Mouse (Mus musculus) heart, postnatal 0 days (tissue): ENCODE measurements at regions not wholly inside any gene's neighbourhood (a gene's known extent, or its start where the extent isn't known, plus 50 kb on each side); places are given as distances from the start of the nearest gene placed in this dataset.

ENCODE experiments used
- ATAC-seq: fragments of 200-750 bp; cut with Nextera tagmentation; 2 replicates; pipeline ENCODE4 v1.8.0; 2017; ENCODE audit warnings: low read depth, moderate number of reproducible peaks, moderate library complexity; ENCODE audit not compliant: insufficient read depth
- DNase-seq: peaks from one replicate; pipeline ENCODE4 v3.0.0-alpha.2; 2016; ENCODE audit warnings: low spot score
- H3K27ac ChIP-seq: fragments of 300-500 bp; sonication (generic); 2 replicates; pipeline ENCODE4 v1.5.1; 2014; ENCODE audit warnings: low read depth, mild to moderate bottlenecking
- H3K27me3 ChIP-seq: fragments of 300-500 bp; sonication (generic); 2 replicates; pipeline ENCODE4 v1.6.1; 2014; ENCODE audit warnings: low read length, mixed read lengths; ENCODE audit not compliant: control insufficient read depth, insufficient read depth
- H3K36me3 ChIP-seq: fragments of 300-500 bp; sonication (generic); replicated peaks from 2 replicates; pipeline ENCODE4 v1.6.1; 2014; ENCODE audit warnings: low read length, mixed read lengths; ENCODE audit not compliant: control insufficient read depth, insufficient read depth
- H3K4me1 ChIP-seq: fragments of 300-500 bp; sonication (generic); 2 replicates; pipeline ENCODE4 v1.6.1; 2014; ENCODE audit warnings: antibody characterized with exemption; ENCODE audit not compliant: control insufficient read depth, insufficient read depth
- H3K4me2 ChIP-seq: fragments of 300-500 bp; sonication (generic); 2 replicates; pipeline ENCODE4 v1.6.1; 2014; ENCODE audit warnings: low read depth, mild to moderate bottlenecking, low read length, moderate library complexity
- H3K4me3 ChIP-seq: fragments of 300-500 bp; sonication (generic); 2 replicates; pipeline ENCODE4 v1.5.1; 2014; ENCODE audit warnings: low read depth, low read length
- H3K9ac ChIP-seq: fragments of 300-500 bp; sonication (generic); replicated peaks from 2 replicates; pipeline ENCODE4 v1.6.1; 2014; ENCODE audit warnings: low read depth, low read length, mixed read lengths
- H3K9me3 ChIP-seq: fragments of 300-500 bp; sonication (generic); replicated peaks from 2 replicates; pipeline ENCODE4 v1.6.1; 2016; ENCODE audit warnings: low read length; ENCODE audit not compliant: control insufficient read depth
- CTCF ChIP-seq: IDR thresholded peaks from 2 replicates; pipeline ENCODE4 v1.5.1; 2016; ENCODE audit warnings: antibody characterized with exemption, control low read depth, low read depth
- EP300 ChIP-seq: IDR thresholded peaks from 2 replicates; pipeline ENCODE4 v1.6.1; 2016; ENCODE audit warnings: antibody characterized with exemption, low read depth
- WGBS: fragments of 180-500 bp; shearing (Covaris S2); extraction: QIAGEN DNeasy Blood & Tissue Kit; methylation state at CpG from one replicate; pipeline ENCODE4 v1.1.7; 2014; 5-methylcytosine and 5-hydroxymethylcytosine counted together

DNA sequence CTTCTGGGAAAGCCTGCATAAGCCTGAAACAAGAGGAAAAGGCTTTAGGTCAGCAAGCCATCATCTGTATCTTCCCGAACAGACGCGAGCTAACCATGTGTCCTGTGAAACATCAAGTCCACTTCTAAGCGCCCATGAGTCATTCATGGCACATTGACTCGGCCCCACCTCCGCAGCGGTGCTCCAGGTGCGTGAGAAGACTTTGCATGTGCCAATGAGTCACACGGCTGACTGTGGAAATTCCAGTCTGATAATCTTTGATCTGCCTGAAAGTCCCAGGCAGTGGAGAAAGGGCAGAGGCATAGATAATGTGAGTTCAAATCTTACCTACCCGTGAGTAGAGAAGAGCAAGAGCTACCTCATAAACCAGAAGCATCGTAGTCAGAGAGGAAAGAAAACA lies 137.8 kb downstream of the Pfkfb3 start:
- Histone ChIP-seq H3K27me3 (no peaks in the 10 kb centered on the region), H3K9ac (no peak overlapping the region), H3K27ac (no peak overlapping the region), H3K4me3 (no peak overlapping the region), H3K36me3 (no peaks in the 10 kb centered on the region), H3K4me2 (no peak overlapping the region), H3K9me3 (no peaks in the 10 kb centered on the region), H3K4me1 (no peaks in the 10 kb centered on the region)
- ATAC-seq: no peak
- no peak for DNase-seq
- TF ChIP-seq EP300: no peak
- TF ChIP-seq CTCF: no peak
- 62% methylated on average over 11 of the region's 11 CpGs for WGBS

DNA sequence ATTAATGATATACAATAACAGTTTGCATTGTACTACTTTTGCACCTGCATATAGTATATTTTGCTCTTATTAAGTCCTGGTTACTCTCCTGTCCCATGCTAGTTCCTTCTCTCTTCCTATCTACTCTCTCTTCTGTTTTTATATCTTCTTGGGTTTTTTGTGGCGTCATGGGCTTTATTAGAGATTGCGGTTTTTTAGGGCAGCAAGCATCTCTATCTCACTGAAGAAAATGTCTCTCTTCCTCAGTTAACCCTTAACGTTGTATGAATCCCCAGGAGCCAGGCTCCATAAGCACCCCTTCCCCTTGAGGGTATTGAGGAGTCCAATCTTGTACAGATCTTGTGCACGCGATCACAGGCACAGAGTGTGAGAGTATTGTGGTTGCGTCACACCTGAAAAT lies 141.4 kb downstream of the Pfkfb3 start:
- no peak overlapping the region for H3K9ac ChIP-seq
- TF ChIP-seq CTCF (no peak), EP300 (no peak)
- ATAC-seq: no peak
- no peak for DNase-seq
- H3K9me3 ChIP-seq: no peaks in the 10 kb centered on the region
- H3K4me2 ChIP-seq: no peak overlapping the region
- H3K36me3 ChIP-seq: no peaks in the 10 kb centered on the region
- no peak overlapping the region for H3K27ac ChIP-seq
- H3K4me3 ChIP-seq: no peak overlapping the region
- no peaks in the 10 kb centered on the region for H3K4me1 ChIP-seq
- 87% methylated on average over 6 of the region's 6 CpGs for WGBS
- H3K27me3 ChIP-seq: no peaks in the 10 kb centered on the region

DNA sequence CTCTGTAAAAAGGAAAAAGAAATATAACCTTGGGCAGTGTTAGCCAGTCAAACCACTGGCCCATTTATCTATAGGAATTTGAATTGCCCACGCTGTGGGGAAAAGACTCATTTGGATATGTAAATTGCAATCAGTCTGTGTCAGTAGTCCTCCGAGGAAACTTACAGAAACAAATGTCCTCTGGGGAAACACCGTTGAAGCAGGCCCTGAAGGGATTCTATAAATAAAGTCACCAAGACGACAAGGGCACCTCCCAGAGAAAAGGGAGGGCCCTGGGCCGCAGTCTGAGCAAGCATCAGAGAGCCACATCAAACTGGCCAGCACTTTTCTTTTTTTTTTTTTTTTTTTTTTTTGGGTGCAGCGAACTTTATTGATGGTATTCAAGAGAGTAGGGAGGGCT lies 145.4 kb downstream of the Pfkfb3 start:
- TF ChIP-seq EP300: no peak
- 34% methylated on average over 5 of the region's 6 CpGs for WGBS
- no peaks in the 10 kb centered on the region for H3K27me3 ChIP-seq
- no peak overlapping the region for H3K9ac ChIP-seq
- H3K4me1 ChIP-seq: no peaks in the 10 kb centered on the region
- ATAC-seq (no peak), DNase-seq (no peak)
- H3K9me3 ChIP-seq: no peaks in the 10 kb centered on the region
- H3K4me3 ChIP-seq: no peak overlapping the region
- no peak overlapping the region for H3K27ac ChIP-seq
- H3K36me3 ChIP-seq: no peaks in the 10 kb centered on the region
- no peak overlapping the region for H3K4me2 ChIP-seq

DNA sequence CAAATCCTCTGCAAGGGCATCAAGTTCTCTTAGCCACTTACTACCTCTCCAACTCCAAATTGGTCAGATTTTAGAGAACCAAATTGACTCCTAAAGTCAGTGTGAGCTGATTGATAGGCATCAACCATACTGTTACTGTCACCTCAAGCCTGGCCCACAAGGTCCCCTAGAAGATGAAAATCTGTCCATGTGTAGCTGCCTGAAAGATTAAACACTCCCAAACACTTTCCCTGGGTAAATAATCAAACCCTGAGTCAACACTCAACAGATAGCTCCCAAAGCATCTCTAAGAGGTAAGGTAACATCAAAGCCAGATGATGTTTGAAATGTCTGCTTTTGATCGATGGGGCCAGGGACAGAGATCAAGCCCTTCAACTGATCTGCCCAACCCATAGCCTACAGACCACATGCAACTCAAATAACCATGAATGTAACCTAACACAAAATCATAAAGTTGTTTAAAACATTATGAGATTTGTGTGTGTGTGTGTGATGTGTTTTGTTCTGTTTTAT lies 147.7 kb downstream of the Pfkfb3 start:
- no peaks in the 10 kb centered on the region for H3K36me3 ChIP-seq
- H3K27me3 ChIP-seq: no peaks in the 10 kb centered on the region
- ATAC-seq: no peak
- no peak for DNase-seq
- TF ChIP-seq EP300 (no peak), CTCF (no peak)
- no peak overlapping the region for H3K4me2 ChIP-seq
- H3K9me3 ChIP-seq: no peaks in the 10 kb centered on the region
- H3K4me3 ChIP-seq: no peak overlapping the region
- H3K9ac ChIP-seq: no peak overlapping the region
- H3K4me1 ChIP-seq: no peaks in the 10 kb centered on the region
- no peak overlapping the region for H3K27ac ChIP-seq
- WGBS: 71% methylated on average over 1 of the region's 1 CpGs

DNA sequence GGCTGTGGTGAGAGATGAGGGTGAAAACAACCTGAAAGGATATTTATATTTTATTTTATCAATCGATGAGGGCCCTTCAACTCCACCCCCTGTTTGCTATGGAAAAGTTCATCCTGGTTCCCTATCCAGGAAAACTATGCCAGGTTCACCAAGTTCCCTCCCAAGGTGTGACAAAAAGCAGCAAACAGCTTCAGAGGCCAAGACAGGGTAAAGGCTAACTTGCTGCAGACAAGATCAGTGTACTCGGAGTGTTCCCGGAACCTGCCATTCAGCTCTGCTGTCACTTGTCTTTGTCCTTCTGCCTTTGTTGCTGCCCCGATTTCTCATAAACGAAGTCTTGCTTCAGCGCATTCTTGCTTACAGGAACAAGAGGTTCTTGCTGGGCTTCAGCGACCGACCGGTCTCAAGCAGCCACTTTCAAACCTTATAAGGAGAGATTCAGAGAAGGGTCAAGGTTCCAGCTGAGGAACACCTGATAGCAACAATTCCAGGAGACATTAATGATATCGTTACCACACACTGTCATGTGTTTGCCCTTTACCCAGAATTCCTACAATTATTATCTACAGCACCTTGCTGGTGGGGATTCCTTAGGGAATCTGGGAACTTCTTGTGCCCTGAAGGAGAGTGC lies 151.5 kb downstream of the Pfkfb3 start:
- Histone ChIP-seq H3K27me3 (no peaks in the 10 kb centered on the region), H3K4me2 (no peak overlapping the region), H3K4me3 (no peak overlapping the region), H3K36me3 (no peaks in the 10 kb centered on the region), H3K9ac (no peak overlapping the region), H3K9me3 (no peaks in the 10 kb centered on the region), H3K4me1 (no peaks in the 10 kb centered on the region), H3K27ac (no peak overlapping the region)
- TF ChIP-seq CTCF: no peak
- TF ChIP-seq EP300: no peak
- ATAC-seq (no peak), DNase-seq (no peak)
- WGBS: 47% methylated on average over 10 of the region's 10 CpGs

DNA sequence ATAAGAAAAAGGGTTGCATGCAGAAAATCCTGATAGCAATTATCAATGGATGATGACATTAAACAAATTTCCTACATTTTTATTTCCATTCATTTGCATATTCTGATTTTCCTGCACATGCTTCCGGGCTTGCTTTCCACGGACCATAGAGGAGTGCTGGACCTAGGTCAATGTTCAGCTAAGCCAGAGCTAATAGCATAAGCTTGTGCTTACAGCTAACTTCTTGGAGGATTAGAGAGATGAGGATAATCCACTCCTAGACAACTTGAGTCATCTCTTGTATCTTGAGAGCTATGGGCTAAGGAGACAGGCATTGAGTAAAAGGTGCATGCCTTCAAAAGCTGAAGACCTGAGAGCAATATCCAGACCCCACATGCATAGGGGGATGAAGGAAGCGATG lies 154.5 kb downstream of the Pfkfb3 start:
- Histone ChIP-seq H3K9me3 (no peaks in the 10 kb centered on the region), H3K27ac (no peak overlapping the region), H3K4me1 (no peaks in the 10 kb centered on the region), H3K9ac (no peak overlapping the region), H3K4me2 (no peak overlapping the region), H3K4me3 (no peak overlapping the region), H3K36me3 (no peaks in the 10 kb centered on the region), H3K27me3 (no peaks in the 10 kb centered on the region)
- no peak for TF ChIP-seq CTCF
- no peak for TF ChIP-seq EP300
- DNase-seq (no peak), ATAC-seq (no peak)
- 87% methylated on average over 3 of the region's 3 CpGs for WGBS
